Mouse (Mus musculus) kidney, postnatal 25 days (tissue): ENCODE data around the gene Sept12.

Experiments used
- DNase-seq, 2 experiments: peaks; one replicate each; pipeline ENCODE4 v3.0.0; 2021; ENCODE audit warnings: mixed read lengths in 2 of 2

The Sept12 gene

GRCm38 (mm10) chr16:4997553-4997952 lies at the start of gene Sept12:
Gene Sept12, minus strand, starts transcription at chr16:4997852.
- peak; percentile 24 to 77 for DNase-seq

GRCm38 (mm10) chr16:5045322-5045721 lies 47.7 kb upstream of the Sept12 start:
- no peak for DNase-seq

GRCm38 (mm10) chr16:5036649-5037234 lies 39.1 kb upstream of the Sept12 start:
- DNase-seq = no peak

- no peak for DNase-seq
Observed at GRCm38 (mm10) chr16:5035591-5035990, 37.9 kb upstream of the Sept12 start.

GRCm38 (mm10) chr16:5029847-5030246 lies 32.2 kb upstream of the Sept12 start:
- no peak for DNase-seq

GRCm38 (mm10) chr16:5024021-5024420 lies 26.4 kb upstream of the Sept12 start:
- DNase-seq = no peak

GRCm38 (mm10) chr16:5014578-5014977 lies 16.9 kb upstream of the Sept12 start:
- no peak for DNase-seq

GRCm38 (mm10) chr16:5013054-5013838 lies 15.6 kb upstream of the Sept12 start, which contains the start of gene Rogdi:
Gene Rogdi, minus strand, starts transcription at chr16:5013553.
- peak; percentile 99 to 100 for DNase-seq

- DNase-seq = peak; percentile 45 to 72
Observed at GRCm38 (mm10) chr16:5012036-5013005, 14.7 kb upstream of the Sept12 start.

GRCm38 (mm10) chr16:5011285-5011684 lies 13.6 kb upstream of the Sept12 start:
- peak in 1 of 2 experiments; percentile 37 for DNase-seq

GRCm38 (mm10) chr16:5010371-5010935 lies 12.8 kb upstream of the Sept12 start:
- no peak for DNase-seq

GRCm38 (mm10) chr16:5008076-5008475 lies 10.4 kb upstream of the Sept12 start:
- peak; percentile 71 to 74 for DNase-seq

GRCm38 (mm10) chr16:5007492-5007891 lies 9.8 kb upstream of the Sept12 start:
- peak; percentile 38 to 61 for DNase-seq

GRCm38 (mm10) chr16:5007067-5007466 lies 9.4 kb upstream of the Sept12 start, which contains the start of gene Smim22:
Gene Smim22, plus strand, starts transcription at chr16:5007288.
- peak; percentile 84 to 93 for DNase-seq

GRCm38 (mm10) chr16:5000611-5001010 lies 3.0 kb upstream of the Sept12 start:
- DNase-seq = peak; percentile 57 to 76

GRCm38 (mm10) chr16:4998984-4999383 lies 1.3 kb upstream of the Sept12 start:
- DNase-seq = no peak

- DNase-seq = no peak
Observed at GRCm38 (mm10) chr16:4993276-4993675, 4.4 kb downstream of the Sept12 start.

GRCm38 (mm10) chr16:4984717-4985116 lies 12.9 kb downstream of the Sept12 start:
- no peak for DNase-seq

GRCm38 (mm10) chr16:4979755-4980380 lies 17.8 kb downstream of the Sept12 start:
- peak; percentile 51 to 66 for DNase-seq

GRCm38 (mm10) chr16:4978275-4979051 lies 19.2 kb downstream of the Sept12 start:
- DNase-seq = peak; percentile 49 to 81

- no peak for DNase-seq
Observed at GRCm38 (mm10) chr16:4976180-4976579, 21.5 kb downstream of the Sept12 start.
